Mouse (Mus musculus) kidney, adult 2 months (tissue): ENCODE results near the gene Polk.

ENCODE experiments used
- CTCF ChIP-seq: fragments of 200-500 bp; conservative IDR thresholded peaks from 2 replicates; pipeline ENCODE4 v1.5.1; 2011; ENCODE audit warnings: low read depth, mild to moderate bottlenecking, control low read depth, low read length, moderate library complexity, mixed read lengths; ENCODE audit not compliant: insufficient read depth, insufficient read length
- POLR2A ChIP-seq: fragments of 200-500 bp; IDR thresholded peaks from one replicate; pipeline ENCODE4 v1.6.1; 2011; ENCODE audit warnings: low read depth, low read length, control low read depth

DNA sequence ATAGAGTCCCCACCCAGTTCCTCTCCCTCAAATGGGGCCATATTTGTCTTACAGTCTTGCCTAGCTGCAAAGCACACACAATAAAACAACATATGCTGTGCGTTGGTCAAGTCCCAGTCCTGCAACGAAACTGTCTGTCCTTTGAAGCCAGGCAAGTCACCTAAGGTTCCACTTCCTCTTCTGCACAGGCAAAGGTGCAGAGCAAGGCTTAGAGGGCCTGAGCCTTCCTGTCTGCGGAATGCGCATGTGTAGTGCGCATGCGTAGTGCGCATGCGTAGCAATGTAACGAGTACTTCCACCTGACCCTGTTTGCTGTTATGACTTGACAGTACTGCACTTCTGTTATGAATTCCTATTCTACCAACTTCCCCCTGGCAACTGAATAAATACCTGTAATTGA lies 26.1 kb downstream of the Polk start:
- TF ChIP-seq POLR2A (no peak), CTCF (no peak)
